Mouse (Mus musculus) CH12.LX (cell line): Measurements from ENCODE around the gene Crp. TPM values are rescaled to one million over a fixed set of nuclear protein-coding genes. Genes with fewer than 3 reads are reported as not detected.
A peak's percentile ranks its signal among the peaks of the same experiment; 100 is the strongest.

Experiments
- DNase-seq: peaks from one replicate; pipeline ENCODE4 v3.0.0-alpha.2; 2013; ENCODE audit errors: extremely low read depth
- H3K27ac ChIP-seq: 2 replicates; pipeline ENCODE4 v1.5.1; 2012; ENCODE audit warnings: low read depth, mild to moderate bottlenecking, control low read depth, moderate library complexity; ENCODE audit not compliant: insufficient read depth
- H3K27me3 ChIP-seq: replicated peaks from 2 replicates; pipeline ENCODE3; 2012; ENCODE audit warnings: inconsistent platforms
- H3K36me3 ChIP-seq, 2 experiments: replicated peaks in 1 of 2; 2 replicates each; pipeline versions ENCODE3 to v1.6.1; 2012; ENCODE audit warnings: inconsistent platforms in 1 of 2, low read length in 1 of 2, mild to moderate bottlenecking in 1 of 2, mixed read lengths in 1 of 2, moderate library complexity in 1 of 2; ENCODE audit not compliant: control insufficient read depth in 1 of 2, insufficient read depth in 1 of 2
- H3K4me1 ChIP-seq, 2 experiments: 2 replicates each; pipeline ENCODE4 v1.6.1; 2012; ENCODE audit warnings: inconsistent platforms in 1 of 2, moderate library complexity in 1 of 2; ENCODE audit not compliant: insufficient read depth in 2 of 2, control insufficient read depth in 1 of 2
- H3K4me2 ChIP-seq: 2 replicates; pipeline ENCODE4 v1.6.1; 2012; ENCODE audit warnings: low read depth, mild to moderate bottlenecking, control low read depth; ENCODE audit not compliant: poor library complexity, insufficient read depth, severe bottlenecking
- H3K4me3 ChIP-seq, 3 experiments: fragments of 150-350 bp in 1 of 3; sonication (generic) in 1 of 3; replicated peaks in 1 of 3; 2 replicates each; pipeline versions ENCODE3 to v1.5.1; 2011 to 2012; ENCODE audit warnings: low read depth in 2 of 3, low read length in 2 of 3, mild to moderate bottlenecking in 2 of 3, moderate library complexity in 2 of 3, control low read depth in 1 of 3, improper control_type of control experiment in 1 of 3, inconsistent platforms in 1 of 3, mixed read lengths in 1 of 3; ENCODE audit not compliant: poor library complexity in 1 of 3
- H3K79me2 ChIP-seq: replicated peaks from 2 replicates; pipeline ENCODE4 v1.6.1; 2012; ENCODE audit warnings: mild to moderate bottlenecking, moderate library complexity; ENCODE audit not compliant: control insufficient read depth, poor library complexity, insufficient read depth, severe bottlenecking; ENCODE audit errors: extremely low read depth
- H3K9ac ChIP-seq: 2 replicates; pipeline ENCODE4 v1.6.1; 2012; ENCODE audit warnings: low read depth, mild to moderate bottlenecking, control low read depth, moderate library complexity; ENCODE audit not compliant: insufficient read depth
- H3K9me3 ChIP-seq: replicated peaks from 2 replicates; pipeline ENCODE3; 2012; ENCODE audit warnings: low read length, inconsistent platforms, mixed read lengths
- BHLHE40 ChIP-seq: IDR thresholded peaks from 2 replicates; pipeline ENCODE4 v1.6.1; 2011; ENCODE audit warnings: mild to moderate bottlenecking, low read depth, low read length, improper control_type of control experiment
- CHD2 ChIP-seq: IDR thresholded peaks from 2 replicates; pipeline ENCODE4 v1.6.1; 2011; ENCODE audit warnings: low read length, improper control_type of control experiment
- E2F4 ChIP-seq: IDR thresholded peaks from 2 replicates; pipeline ENCODE4 v1.6.1; 2011; ENCODE audit warnings: low read depth, low read length, improper control_type of control experiment; ENCODE audit not compliant: insufficient replicate concordance
- EP300 ChIP-seq: IDR thresholded peaks from 2 replicates; pipeline ENCODE4 v1.6.1; 2011; ENCODE audit warnings: low read length, improper control_type of control experiment
- ETS1 ChIP-seq: conservative IDR thresholded peaks from 2 replicates; pipeline ENCODE4 v1.6.1; 2012; ENCODE audit warnings: low read depth, mild to moderate bottlenecking, inconsistent platforms, low read length, improper control_type of control experiment, moderate library complexity
- GABPA ChIP-seq: IDR thresholded peaks from 2 replicates; pipeline ENCODE4 v1.6.1; 2012; ENCODE audit warnings: low read depth, low read length, improper control_type of control experiment, inconsistent platforms; ENCODE audit not compliant: insufficient replicate concordance
- HCFC1 ChIP-seq: IDR thresholded peaks from 2 replicates; pipeline ENCODE4 v1.6.1; 2012; ENCODE audit warnings: low read depth, mild to moderate bottlenecking, inconsistent platforms, low read length, improper control_type of control experiment
- IRF4 ChIP-seq: IDR thresholded peaks from 2 replicates; pipeline ENCODE4 v1.6.1; 2014; ENCODE audit warnings: low read depth, mild to moderate bottlenecking, inconsistent platforms, low read length, improper control_type of control experiment
- KAT2A ChIP-seq: IDR thresholded peaks from 2 replicates; pipeline ENCODE4 v1.6.1; 2012; ENCODE audit warnings: low read length, improper control_type of control experiment, inconsistent platforms; ENCODE audit not compliant: insufficient replicate concordance
- MAX ChIP-seq: IDR thresholded peaks from 2 replicates; pipeline ENCODE4 v1.6.1; 2011; ENCODE audit warnings: low read length, improper control_type of control experiment
- MAZ ChIP-seq: IDR thresholded peaks from 2 replicates; pipeline ENCODE4 v1.6.1; 2012; ENCODE audit warnings: low read depth, mild to moderate bottlenecking, inconsistent platforms, low read length, improper control_type of control experiment, moderate library complexity
- MYC ChIP-seq: IDR thresholded peaks from 2 replicates; pipeline ENCODE4 v1.6.1; 2011; ENCODE audit warnings: low read depth, mild to moderate bottlenecking, improper control_type of control experiment, low read length
- NRF1 ChIP-seq: IDR thresholded peaks from 2 replicates; pipeline ENCODE4 v1.6.1; 2014; ENCODE audit warnings: low read depth, mild to moderate bottlenecking, inconsistent platforms, low read length, improper control_type of control experiment, moderate library complexity
- PAX5 ChIP-seq: IDR thresholded peaks from 2 replicates; pipeline ENCODE4 v1.6.1; 2012; ENCODE audit warnings: low read length, inconsistent platforms, mixed read lengths
- POLR2A ChIP-seq: IDR thresholded peaks from 2 replicates; pipeline ENCODE4 v1.6.1; 2011; ENCODE audit warnings: low read depth, mild to moderate bottlenecking, improper control_type of control experiment, low read length
- POLR2AphosphoS2 ChIP-seq: IDR thresholded peaks from 2 replicates; pipeline ENCODE4 v1.6.1; 2011; ENCODE audit warnings: low read depth, low read length, improper control_type of control experiment
- SIN3A ChIP-seq: IDR thresholded peaks from 2 replicates; pipeline ENCODE4 v1.6.1; 2012; ENCODE audit warnings: low read length, improper control_type of control experiment, inconsistent platforms
- SMC3 ChIP-seq: IDR thresholded peaks from 2 replicates; pipeline ENCODE4 v1.6.1; 2011; ENCODE audit warnings: low read depth, low read length, improper control_type of control experiment
- TBP ChIP-seq: conservative IDR thresholded peaks from 2 replicates; pipeline ENCODE4 v1.6.1; 2011; ENCODE audit warnings: low read depth, low read length, improper control_type of control experiment
- TCF12 ChIP-seq: IDR thresholded peaks from 2 replicates; pipeline ENCODE4 v1.6.1; 2014; ENCODE audit warnings: low read depth, mild to moderate bottlenecking, inconsistent platforms, low read length, improper control_type of control experiment
- UBTF ChIP-seq: IDR thresholded peaks from 2 replicates; pipeline ENCODE4 v1.6.1; 2012; ENCODE audit warnings: low read depth, mild to moderate bottlenecking, inconsistent platforms, low read length, improper control_type of control experiment, moderate library complexity
- USF1 ChIP-seq: IDR thresholded peaks from 2 replicates; pipeline ENCODE4 v1.6.1; 2014; ENCODE audit warnings: low read depth, mild to moderate bottlenecking, inconsistent platforms, low read length, improper control_type of control experiment
- USF2 ChIP-seq: conservative IDR thresholded peaks from 2 replicates; pipeline ENCODE4 v1.6.1; 2011; ENCODE audit warnings: low read depth, low read length, improper control_type of control experiment
- ZC3H11A ChIP-seq: IDR thresholded peaks from 2 replicates; pipeline ENCODE4 v1.6.1; 2012; ENCODE audit warnings: low read depth, mild to moderate bottlenecking, inconsistent platforms, low read length, improper control_type of control experiment
- ZMIZ1 ChIP-seq: IDR thresholded peaks from 2 replicates; pipeline ENCODE4 v1.6.1; 2012; ENCODE audit warnings: low read depth, mild to moderate bottlenecking, inconsistent platforms, low read length, improper control_type of control experiment
- ZNF384 ChIP-seq: IDR thresholded peaks from 2 replicates; pipeline ENCODE4 v1.6.1; 2012; ENCODE audit warnings: low read depth, low read length, improper control_type of control experiment, inconsistent platforms
- dilution Hi-C: fragments of 300-500 bp; cut with MboI; formaldehyde crosslinking; loops from 2 replicates; pipeline ENCODE4 v1.14.3; 2020; ENCODE audit warnings: low sequenced_read_pairs; ENCODE audit not compliant: extremely low pct_unique_long_range_greater_than_20kb, extremely low pct_ligation_motif_present
- in situ Hi-C: fragments of 300-500 bp; cut with MboI; formaldehyde crosslinking; loops from 3 replicates; pipeline ENCODE4 v1.14.3; 2019; ENCODE audit warnings: low sequenced_read_pairs, low pct_ligation_motif_present, low pct_unique_long_range_greater_than_20kb, mixed read lengths
- polyA plus RNA-seq: library from polyadenylated mRNA; unstranded; fragments of >175 nt; gene quantifications from 2 replicates; pipeline ENCODE4 v1.2.1, GENCODE M21; 2012; ENCODE audit warnings: low read depth; ENCODE audit not compliant: insufficient read length
- total RNA-seq, 2 experiments: library from RNA; depleted of rRNA; stranded (reverse); fragments of 300-350 nt in 1 of 2; fragments of >200 nt in 1 of 2; gene quantifications; 2 replicates each; pipeline ENCODE4 v1.2.3; 2012 to 2014

Gene Crp
- total and polyA plus RNA-seq, 3 experiments = not detected

GRCm38 (mm10) chr1:172670716-172671115 lies 27.1 kb upstream of the Crp start:
- Histone ChIP-seq H3K9me3 (no peaks in the 10 kb centered on the region), H3K9ac (no peak overlapping the region), H3K4me2 (no peak overlapping the region), H3K36me3 (no peaks in the 10 kb centered on the region), H3K27ac (no peak overlapping the region), H3K4me1 (peaks cover 0 to 4% of the 10 kb centered on the region in 2 experiments; a peak in 2 of 4 replicates), H3K4me3 (no peak overlapping the region), H3K27me3 (no peaks in the 10 kb centered on the region), H3K79me2 (no peaks in the 10 kb centered on the region)
- DNase-seq = peak; percentile 49
- in situ Hi-C loops = no loop called here
- TF ChIP-seq BHLHE40 = peak; percentile 18; the same call in 1 of the 2 replicates
- no peak for TF ChIP-seq ZC3H11A
- 0 out of 2 replicates have a peak, but pooled peaks have one; percentile 12 for TF ChIP-seq ETS1
- TF ChIP-seq EP300 = peak; percentile 53; the same call in 1 of the 2 replicates
- dilution Hi-C loops = no loop called here

- no peaks in the 10 kb centered on the region for H3K27me3 ChIP-seq
- no peaks in the 10 kb centered on the region for H3K36me3 ChIP-seq
- dilution Hi-C loops = no loop called here
- no peak for DNase-seq
- TF ChIP-seq E2F4 (no peak), PAX5 (no peak), TCF12 (no peak), POLR2AphosphoS2 (no peak), USF1 (no peak), GABPA (no peak), POLR2A (no peak), ZMIZ1 (no peak)
- in situ Hi-C loops = no loop called here
- no peak overlapping the region for H3K4me3 ChIP-seq
- H3K27ac ChIP-seq = no peak overlapping the region
- H3K79me2 ChIP-seq = no peaks in the 10 kb centered on the region
- H3K4me2 ChIP-seq = no peak overlapping the region
- no peak overlapping the region for H3K9ac ChIP-seq
- no peaks in the 10 kb centered on the region for H3K4me1 ChIP-seq
- no peaks in the 10 kb centered on the region for H3K9me3 ChIP-seq
Measured at GRCm38 (mm10) chr1:172680742-172681141, 17.1 kb upstream of the Crp start.

GRCm38 (mm10) chr1:172683551-172683950 lies 14.3 kb upstream of the Crp start:
- Histone ChIP-seq H3K4me3 (no peak overlapping the region), H3K4me1 (no peaks in the 10 kb centered on the region), H3K27me3 (no peaks in the 10 kb centered on the region), H3K9ac (no peak overlapping the region), H3K9me3 (no peaks in the 10 kb centered on the region), H3K27ac (no peak overlapping the region), H3K36me3 (no peaks in the 10 kb centered on the region), H3K79me2 (no peaks in the 10 kb centered on the region), H3K4me2 (no peak overlapping the region)
- in situ Hi-C loops (no loop called here), dilution Hi-C loops (no loop called here)
- DNase-seq = no peak
- no peak for TF ChIP-seq HCFC1
- TF ChIP-seq ZNF384 = no peak
- TF ChIP-seq SMC3 = no peak
- no peak for TF ChIP-seq CHD2
- no peak for TF ChIP-seq ZC3H11A
- TF ChIP-seq IRF4 = no peak
- no peak for TF ChIP-seq TBP
- no peak for TF ChIP-seq USF2
- TF ChIP-seq TCF12 = no peak
- no peak for TF ChIP-seq MAZ
- TF ChIP-seq MAX = no peak
- no peak for TF ChIP-seq ZMIZ1
- TF ChIP-seq KAT2A = no peak
- TF ChIP-seq UBTF = no peak
- TF ChIP-seq ETS1 = no peak
- no peak for TF ChIP-seq NRF1
- TF ChIP-seq E2F4 = no peak
- TF ChIP-seq POLR2A = no peak
- TF ChIP-seq SIN3A = no peak
- no peak for TF ChIP-seq MYC
